Mouse (Mus musculus) limb, embryonic 15.5 days (tissue): Measurements from ENCODE around the gene Hikeshi. TPM values are rescaled to one million over a fixed set of nuclear protein-coding genes. Genes with fewer than 3 reads are reported as not detected.

Experiments used
- ATAC-seq: fragments of 200-750 bp; cut with Nextera tagmentation; 2 replicates; pipeline ENCODE4 v1.8.0; 2017; ENCODE audit warnings: low read depth, moderate TSS enrichment; ENCODE audit not compliant: insufficient number of reproducible peaks, low FRiP score, low TSS enrichment
- H3K27ac ChIP-seq: fragments of 300-500 bp; sonication (generic); 2 replicates; pipeline ENCODE4 v1.5.1; 2015; ENCODE audit warnings: moderate library complexity, mild to moderate bottlenecking, inconsistent platforms
- H3K27me3 ChIP-seq: fragments of 300-500 bp; sonication (generic); 2 replicates; pipeline ENCODE4 v1.6.1; 2015; ENCODE audit warnings: inconsistent platforms
- H3K36me3 ChIP-seq: fragments of 300-500 bp; sonication (generic); 2 replicates; pipeline ENCODE4 v1.6.1; 2015; ENCODE audit warnings: inconsistent platforms
- H3K4me1 ChIP-seq: fragments of 300-500 bp; sonication (generic); 2 replicates; pipeline ENCODE4 v1.6.1; 2015; ENCODE audit warnings: inconsistent platforms
- H3K4me2 ChIP-seq: fragments of 300-500 bp; sonication (generic); 2 replicates; pipeline ENCODE4 v1.6.1; 2015; ENCODE audit warnings: mild to moderate bottlenecking, inconsistent platforms
- H3K4me3 ChIP-seq: fragments of 300-500 bp; sonication (generic); 2 replicates; pipeline ENCODE4 v1.5.1; 2015; ENCODE audit warnings: mild to moderate bottlenecking, inconsistent platforms
- H3K9ac ChIP-seq: fragments of 300-500 bp; sonication (generic); 2 replicates; pipeline ENCODE4 v1.6.1; 2015; ENCODE audit warnings: inconsistent platforms
- H3K9me3 ChIP-seq: fragments of 300-500 bp; sonication (generic); 2 replicates; pipeline ENCODE4 v1.6.1; 2016; ENCODE audit warnings: inconsistent platforms
- WGBS: fragments of 180-500 bp; shearing (Covaris S2); methylation state at CpG from one replicate; pipeline ENCODE4 v1.1.7; 2015; 5-methylcytosine and 5-hydroxymethylcytosine counted together
- polyA plus RNA-seq: library from polyadenylated mRNA; unstranded; fragments of >200 nt; fragmentation: Nextera tagmentation; extraction: Ambion mirVana; gene quantifications from 2 replicates; pipeline ENCODE4 v1.2.1, GENCODE M21; 2015

The Hikeshi gene
- polyA plus RNA-seq, 1 experiment from 2014 or later, result 116 TPM

DNA sequence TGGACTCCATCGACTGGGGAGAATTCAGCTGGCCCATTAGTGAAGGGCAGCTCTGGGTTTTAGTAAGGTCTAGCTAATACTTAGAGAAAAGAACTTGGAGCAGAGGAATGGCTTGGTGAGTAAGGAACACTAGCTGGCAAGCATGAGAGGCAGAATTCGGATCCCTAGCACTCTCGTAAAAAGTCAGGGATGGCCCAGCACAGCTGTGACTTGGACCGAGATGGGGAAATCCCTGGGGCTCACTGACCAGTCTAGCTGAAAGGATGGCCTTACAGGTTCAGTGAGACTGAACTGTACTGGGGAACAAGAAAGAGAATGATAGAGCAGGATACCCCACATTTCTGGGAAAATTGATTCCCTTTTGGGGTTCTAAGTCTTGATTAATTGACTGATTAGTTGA lies 31.3 kb downstream of the Hikeshi start:
- no peaks in the 10 kb centered on the region for H3K36me3 ChIP-seq
- no peak overlapping the region for H3K4me2 ChIP-seq
- ATAC-seq, result no peak
- no peaks in the 10 kb centered on the region for H3K27me3 ChIP-seq
- peaks cover 6% of the 10 kb centered on the region for H3K4me1 ChIP-seq
- 43% methylated on average over 4 of the region's 4 CpGs for WGBS
- no peak overlapping the region for H3K4me3 ChIP-seq
- no peaks in the 10 kb centered on the region for H3K9me3 ChIP-seq
- 0 out of 2 replicates have a peak overlapping the region, but pooled peaks have one; percentile 27 for H3K27ac ChIP-seq
- H3K9ac ChIP-seq, result no peak overlapping the region

DNA sequence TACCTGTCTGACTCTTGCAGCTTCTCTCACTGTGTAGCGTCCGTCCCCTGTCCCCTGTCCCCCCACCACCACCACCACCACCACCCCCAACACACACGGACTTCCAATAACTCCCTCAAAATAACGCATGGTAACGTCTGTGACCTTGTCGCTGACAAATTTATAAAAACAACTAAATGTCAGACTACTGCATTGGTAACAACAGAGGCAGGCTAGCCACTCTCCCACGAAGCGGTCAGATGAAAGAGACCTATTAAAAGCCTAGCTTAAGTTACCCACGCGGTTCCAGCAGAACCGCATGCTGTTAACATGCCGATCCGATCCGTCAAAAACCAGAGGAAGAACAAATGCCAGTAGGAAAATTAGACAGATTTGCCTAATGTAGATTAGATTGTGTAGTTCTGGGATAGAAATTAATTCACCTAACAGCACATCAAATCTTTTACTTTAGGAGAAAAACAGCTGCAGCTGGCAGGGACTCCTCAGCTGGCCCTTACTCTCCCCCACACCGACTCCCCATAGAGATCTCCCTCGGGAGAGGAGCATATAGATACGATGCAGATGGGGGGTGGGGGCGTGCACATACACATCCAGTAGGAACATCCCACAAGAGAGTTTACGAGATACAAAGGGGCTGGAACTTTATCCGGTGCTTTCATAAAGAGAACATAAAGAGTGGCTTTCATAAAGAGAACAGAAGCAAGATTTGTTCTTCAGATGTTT lies 31.9 kb downstream of the Hikeshi start:
- H3K9me3 ChIP-seq, result no peaks in the 10 kb centered on the region
- no peaks in the 10 kb centered on the region for H3K27me3 ChIP-seq
- no peak overlapping the region for H3K4me3 ChIP-seq
- H3K9ac ChIP-seq, result no peak overlapping the region
- ATAC-seq, result no peak
- 0 out of 2 replicates have a peak overlapping the region, but pooled peaks have one; percentile 27 for H3K27ac ChIP-seq
- no peaks in the 10 kb centered on the region for H3K36me3 ChIP-seq
- H3K4me2 ChIP-seq, result peak overlapping the region; percentile 21
- WGBS, result 31% methylated on average over 20 of the region's 20 CpGs
- H3K4me1 ChIP-seq, result peaks cover 6% of the 10 kb centered on the region

DNA sequence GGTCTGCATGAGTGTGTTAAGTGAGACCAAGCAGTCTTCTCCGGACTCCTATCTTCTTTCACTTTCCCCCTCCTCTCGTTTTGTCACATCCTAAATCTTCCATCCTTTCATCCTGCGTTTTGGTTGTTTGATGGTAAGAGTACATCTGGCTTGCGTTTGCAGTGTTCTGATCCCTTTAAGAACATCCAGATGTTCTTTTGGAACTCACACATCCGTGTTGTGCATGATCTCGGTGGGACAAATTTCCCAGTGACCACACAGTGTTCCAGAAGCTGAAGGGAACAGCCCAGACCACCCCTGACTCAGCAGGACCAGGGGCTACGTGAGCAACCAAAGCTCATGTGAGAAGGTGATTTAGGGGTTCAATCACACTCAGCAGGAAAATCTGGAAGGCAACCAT lies 32.6 kb downstream of the Hikeshi start:
- H3K4me2 ChIP-seq, result peak overlapping the region; percentile 21
- H3K4me1 ChIP-seq, result peaks cover 6% of the 10 kb centered on the region
- no peak overlapping the region for H3K27ac ChIP-seq
- 24% methylated on average over 7 of the region's 7 CpGs for WGBS
- H3K36me3 ChIP-seq, result no peaks in the 10 kb centered on the region
- no peaks in the 10 kb centered on the region for H3K27me3 ChIP-seq
- no peak overlapping the region for H3K4me3 ChIP-seq
- H3K9ac ChIP-seq, result no peak overlapping the region
- no peaks in the 10 kb centered on the region for H3K9me3 ChIP-seq
- no peak for ATAC-seq

DNA sequence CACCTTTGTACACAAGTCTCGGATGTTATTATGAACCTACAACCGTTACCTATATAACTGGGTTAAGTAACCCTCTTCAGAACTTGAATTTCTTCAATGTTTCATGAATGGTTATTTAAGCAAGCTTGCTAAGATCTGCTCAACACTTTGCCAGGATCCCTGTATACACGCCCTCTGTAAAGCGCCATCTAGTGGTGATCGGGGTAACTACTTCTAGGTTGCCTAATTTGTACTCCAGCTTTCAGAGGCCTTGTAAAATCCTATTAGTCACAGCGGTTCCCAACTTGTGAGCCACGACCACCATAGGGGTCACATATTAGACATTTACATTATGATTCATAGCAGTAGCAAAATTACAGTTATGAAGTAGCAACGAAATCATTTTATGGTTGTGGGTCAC lies 33.1 kb downstream of the Hikeshi start:
- 0 out of 2 replicates have a peak, but pooled peaks have one; percentile 49 for ATAC-seq
- 15% methylated on average over 8 of the region's 8 CpGs for WGBS
- H3K4me2 ChIP-seq, result no peak overlapping the region
- H3K9me3 ChIP-seq, result no peaks in the 10 kb centered on the region
- peaks cover 8% of the 10 kb centered on the region for H3K4me1 ChIP-seq
- no peaks in the 10 kb centered on the region for H3K36me3 ChIP-seq
- H3K4me3 ChIP-seq, result no peak overlapping the region
- H3K27me3 ChIP-seq, result no peaks in the 10 kb centered on the region
- no peak overlapping the region for H3K9ac ChIP-seq
- no peak overlapping the region for H3K27ac ChIP-seq

DNA sequence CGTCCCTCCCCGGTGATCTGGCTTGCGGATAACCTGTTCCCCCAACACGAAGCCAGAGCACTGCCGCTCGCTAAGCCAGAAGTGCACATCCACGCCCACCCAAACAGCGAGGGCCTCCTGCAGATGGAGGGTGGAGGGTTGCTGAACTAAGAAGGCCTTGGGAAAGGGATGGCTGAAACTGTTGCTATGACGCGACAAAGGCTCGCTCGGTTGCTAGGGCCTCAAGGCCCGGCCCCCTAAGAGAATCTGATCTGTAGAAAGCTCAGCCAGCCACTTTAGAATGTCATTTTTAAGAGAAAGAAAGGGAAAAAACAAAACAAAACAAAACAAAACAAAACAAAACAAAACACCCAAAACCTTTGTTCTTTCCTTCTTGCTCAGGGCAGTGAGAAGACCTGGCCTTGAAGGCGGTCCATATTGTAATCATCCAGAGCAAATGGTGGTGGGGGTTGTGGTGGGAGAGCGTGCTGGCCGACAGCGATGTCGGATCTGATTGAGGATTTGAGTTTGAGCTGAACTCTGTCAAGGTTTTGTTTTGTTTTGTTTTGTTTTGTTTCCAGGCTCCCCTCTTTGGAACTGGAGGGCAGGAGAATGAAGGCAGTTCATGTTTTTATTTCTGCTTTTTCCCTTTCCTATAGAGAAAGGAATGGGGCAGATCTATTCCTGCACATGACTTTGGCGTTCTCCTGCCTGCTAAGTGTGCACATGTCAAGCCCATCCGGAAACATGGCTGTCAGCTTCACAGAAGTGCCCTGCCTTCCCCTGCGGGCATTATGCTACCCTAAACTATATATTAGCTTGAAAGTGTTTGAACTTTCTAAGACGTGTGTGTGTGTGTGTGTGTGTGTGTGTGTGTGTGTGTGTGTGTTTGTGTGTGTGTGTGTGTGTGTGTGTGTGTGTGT lies 37.3 kb downstream of the Hikeshi start, which contains the start of gene Ccdc81:
Gene Ccdc81 (minus strand): TSS at position 188 of the 902 bp plus-strand sequence.
- 32% methylated on average over 22 of the region's 22 CpGs for WGBS
- no peak within 1 kb of the TSS for H3K4me3 ChIP-seq

DNA sequence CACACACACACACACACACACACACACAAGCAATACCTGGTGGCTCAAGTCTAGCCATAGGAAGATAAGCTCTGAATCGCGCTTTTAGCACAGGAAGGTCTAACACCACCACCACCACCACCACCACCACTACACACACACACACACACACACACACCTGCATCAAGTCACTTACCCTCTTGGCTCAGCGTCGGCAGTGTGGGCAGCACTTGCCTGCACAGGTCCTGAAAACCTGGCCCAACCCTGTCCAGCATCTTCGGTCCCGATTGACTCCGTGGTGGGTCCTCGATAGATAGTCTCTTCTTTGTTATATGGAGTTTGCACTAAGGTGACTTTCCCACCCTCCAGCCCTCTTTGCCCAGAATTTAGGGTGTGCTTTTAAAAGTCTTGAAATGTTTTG lies 38.0 kb downstream of the Hikeshi start:
- no peaks in the 10 kb centered on the region for H3K27me3 ChIP-seq
- no peaks in the 10 kb centered on the region for H3K36me3 ChIP-seq
- H3K9ac ChIP-seq, result no peak overlapping the region
- WGBS, result 85% methylated on average over 8 of the region's 8 CpGs
- 0 out of 2 replicates have a peak, but pooled peaks cover 2% of the 10 kb centered on the region for H3K4me1 ChIP-seq
- no peaks in the 10 kb centered on the region for H3K9me3 ChIP-seq
- no peak overlapping the region for H3K4me3 ChIP-seq
- H3K4me2 ChIP-seq, result no peak overlapping the region; the same call in 1 of the 2 replicates
- no peak overlapping the region for H3K27ac ChIP-seq
- no peak for ATAC-seq

More for the DNA sequence above, 37.3 kb downstream of the Hikeshi start, which contains the start of gene Ccdc81:
- H3K27me3 ChIP-seq, result no peaks in the 10 kb centered on the region
- H3K9me3 ChIP-seq, result no peaks in the 10 kb centered on the region
- H3K27ac ChIP-seq, result no peak within 1 kb of the TSS
- no peak for ATAC-seq
- H3K4me1 ChIP-seq, result 0 out of 2 replicates have a peak, but pooled peaks cover 2% of the 10 kb centered on the region
- no peak within 1 kb of the TSS for H3K9ac ChIP-seq
- H3K36me3 ChIP-seq, result no peaks in the 10 kb centered on the region
- H3K4me2 ChIP-seq, result no peak within 1 kb of the TSS; the same call in 1 of the 2 replicates

DNA sequence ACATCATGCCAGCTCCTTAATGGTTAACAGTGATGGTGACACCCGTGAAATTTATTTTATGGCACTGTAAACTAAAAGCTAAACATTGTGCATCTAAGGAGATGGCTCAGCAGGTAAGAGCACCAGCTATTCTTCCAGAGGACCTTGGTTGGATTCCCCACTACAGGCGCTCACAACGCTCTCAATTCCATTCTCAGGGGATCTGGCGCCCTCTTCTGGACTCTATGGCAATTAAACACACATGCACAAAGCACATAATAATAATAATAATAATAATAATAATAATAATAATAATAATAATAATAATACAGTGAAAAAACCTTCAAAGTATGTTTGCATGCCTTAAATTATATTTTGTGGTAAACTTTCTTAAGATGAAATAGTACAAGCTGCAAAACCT lies 49.1 kb downstream of the Hikeshi start:
- H3K4me2 ChIP-seq, result 0 out of 2 replicates have a peak overlapping the region, but pooled peaks have one; percentile 25
- no peak for ATAC-seq
- no peak overlapping the region for H3K9ac ChIP-seq
- no peak overlapping the region for H3K4me3 ChIP-seq
- H3K27ac ChIP-seq, result no peak overlapping the region
- no peaks in the 10 kb centered on the region for H3K27me3 ChIP-seq
- H3K36me3 ChIP-seq, result no peaks in the 10 kb centered on the region
- 27% methylated on average over 4 of the region's 4 CpGs for WGBS
- peaks cover 5% of the 10 kb centered on the region; the same call in 1 of the 2 replicates for H3K4me1 ChIP-seq
- no peaks in the 10 kb centered on the region for H3K9me3 ChIP-seq

DNA sequence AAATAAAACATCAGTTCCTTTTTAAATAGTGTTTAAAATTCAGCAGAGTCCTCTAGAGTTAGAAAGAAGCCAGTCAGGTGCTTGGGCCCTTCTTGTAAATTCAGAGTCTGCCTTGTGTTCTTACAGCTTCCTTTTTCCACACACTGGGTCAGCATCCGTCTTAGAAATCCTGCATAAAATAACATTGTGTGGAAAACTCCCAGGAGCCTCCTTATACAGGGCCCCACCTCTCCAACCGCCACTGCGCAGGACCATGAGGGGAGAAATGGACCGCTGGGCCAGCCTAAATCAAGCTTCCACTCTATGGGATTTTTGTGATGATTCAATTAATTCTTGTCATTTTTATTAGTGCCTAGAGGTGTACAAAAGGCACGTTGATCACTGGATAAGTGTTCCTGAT lies 49.6 kb downstream of the Hikeshi start:
- no peaks in the 10 kb centered on the region for H3K27me3 ChIP-seq
- 36% methylated on average over 5 of the region's 5 CpGs for WGBS
- H3K4me1 ChIP-seq, result peaks cover 5% of the 10 kb centered on the region; the same call in 1 of the 2 replicates
- no peaks in the 10 kb centered on the region for H3K36me3 ChIP-seq
- 0 out of 2 replicates have a peak, but pooled peaks have one; percentile 30 for ATAC-seq
- peak overlapping the region; percentile 25; the same call in 1 of the 2 replicates for H3K4me2 ChIP-seq
- H3K9ac ChIP-seq, result no peak overlapping the region
- H3K4me3 ChIP-seq, result no peak overlapping the region
- no peaks in the 10 kb centered on the region for H3K9me3 ChIP-seq
- no peak overlapping the region for H3K27ac ChIP-seq

DNA sequence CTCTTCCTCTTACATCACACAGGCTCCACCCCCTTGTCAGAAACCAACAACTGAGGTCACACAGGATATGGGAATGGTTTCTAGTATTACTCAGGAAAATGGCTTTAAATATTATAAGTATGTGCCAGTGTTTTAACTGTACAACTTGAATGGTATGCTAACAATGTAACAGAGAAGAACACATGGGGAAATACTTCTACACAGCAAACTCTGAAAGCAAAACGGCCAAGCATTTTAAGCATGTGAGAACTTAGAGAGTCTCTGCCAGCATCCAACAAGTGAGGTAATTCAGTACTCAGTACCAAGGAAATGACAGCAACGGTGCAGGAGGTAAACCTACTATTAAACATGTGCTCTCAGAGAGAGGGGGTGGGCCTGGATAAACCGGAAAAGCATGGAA lies 56.5 kb downstream of the Hikeshi start:
- Histone ChIP-seq H3K4me2 (no peak overlapping the region), H3K27ac (no peak overlapping the region), H3K36me3 (no peaks in the 10 kb centered on the region), H3K4me3 (no peak overlapping the region), H3K9ac (no peak overlapping the region), H3K4me1 (no peaks in the 10 kb centered on the region), H3K9me3 (no peaks in the 10 kb centered on the region), H3K27me3 (no peaks in the 10 kb centered on the region)
- no peak for ATAC-seq
- 11% methylated on average over 3 of the region's 3 CpGs for WGBS

DNA sequence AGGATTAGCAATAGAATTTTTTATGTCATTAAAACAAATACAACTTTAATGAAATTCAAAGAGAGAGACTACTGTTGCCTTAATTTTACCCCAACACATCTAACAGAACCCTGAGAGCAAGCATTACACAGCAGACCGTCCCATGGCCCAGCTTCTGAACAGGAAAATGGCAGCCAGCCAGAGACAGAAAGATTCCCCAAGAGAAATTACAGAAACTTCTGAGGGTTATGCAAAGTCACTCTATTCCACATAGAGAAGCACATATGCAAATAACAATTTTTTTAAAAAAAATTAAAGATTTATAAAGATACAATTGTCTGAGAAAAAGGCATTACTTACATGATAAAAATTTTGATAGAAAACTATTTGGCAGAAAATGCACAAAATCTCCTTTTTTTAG lies 61.3 kb downstream of the Hikeshi start:
- ATAC-seq, result no peak
- Histone ChIP-seq H3K36me3 (no peaks in the 10 kb centered on the region), H3K9me3 (no peaks in the 10 kb centered on the region), H3K27ac (no peak overlapping the region), H3K9ac (no peak overlapping the region), H3K4me3 (no peak overlapping the region), H3K27me3 (no peaks in the 10 kb centered on the region), H3K4me1 (no peaks in the 10 kb centered on the region), H3K4me2 (no peak overlapping the region)
- 23% methylated on average over 1 of the region's 1 CpGs for WGBS
